Mouse (Mus musculus): Measurements from ENCODE around the gene Ammecr1.
A peak's percentile ranks its signal among the peaks of the same experiment; 100 is the strongest.

Ammecr1 gene

GRCm38 (mm10) chrX:142916719-142917118, 49.8 kb downstream of the Ammecr1 start:
- DNase-seq (ENCODE audit: low read depth, low spot score), result no peak

- no peak for DNase-seq (ENCODE audit: low read depth, low spot score)
Measured at GRCm38 (mm10) chrX:142914208-142914607, 52.3 kb downstream of the Ammecr1 start.

GRCm38 (mm10) chrX:142903854-142904253, 62.7 kb downstream of the Ammecr1 start:
- no peak for DNase-seq (ENCODE audit: low read depth, low spot score)

GRCm38 (mm10) chrX:142902599-142902998, 63.9 kb downstream of the Ammecr1 start:
- DNase-seq (ENCODE audit: low read depth, low spot score), result no peak

- peak; percentile 4 for DNase-seq (ENCODE audit: low read depth, low spot score)
Measured at GRCm38 (mm10) chrX:142901915-142902314, 64.6 kb downstream of the Ammecr1 start.

- no peak for DNase-seq (ENCODE audit: low read depth, low spot score)
Measured at GRCm38 (mm10) chrX:142898295-142898887, 68.1 kb downstream of the Ammecr1 start.

GRCm38 (mm10) chrX:142897477-142898000, 69.0 kb downstream of the Ammecr1 start:
- no peak for DNase-seq (ENCODE audit: low read depth, low spot score)

- no peak for DNase-seq (ENCODE audit: low read depth, low spot score)
Measured at GRCm38 (mm10) chrX:142895316-142895715, 71.2 kb downstream of the Ammecr1 start.

GRCm38 (mm10) chrX:142885962-142886361, 80.6 kb downstream of the Ammecr1 start:
- DNase-seq (ENCODE audit: low read depth, low spot score), result no peak

- DNase-seq (ENCODE audit: low read depth, low spot score), result peak; percentile 19
Measured at GRCm38 (mm10) chrX:142883593-142883992, 82.9 kb downstream of the Ammecr1 start.

- DNase-seq (ENCODE audit: low read depth, low spot score), result no peak
Measured at GRCm38 (mm10) chrX:142882255-142882654, 84.3 kb downstream of the Ammecr1 start.

GRCm38 (mm10) chrX:142869844-142870243, 96.7 kb downstream of the Ammecr1 start:
- DNase-seq (ENCODE audit: low read depth, low spot score), result no peak

- no peak for DNase-seq (ENCODE audit: low read depth, low spot score)
Measured at GRCm38 (mm10) chrX:142848032-142848431, 118.5 kb downstream of the Ammecr1 start.

- DNase-seq (ENCODE audit: low read depth, low spot score), result no peak
Measured at GRCm38 (mm10) chrX:142846266-142846665, 120.3 kb downstream of the Ammecr1 start.

GRCm38 (mm10) chrX:142841916-142842315, 124.6 kb downstream of the Ammecr1 start:
- DNase-seq (ENCODE audit: low read depth, low spot score), result no peak

- DNase-seq (ENCODE audit: low read depth, low spot score), result no peak
Measured at GRCm38 (mm10) chrX:142839411-142839810, 127.1 kb downstream of the Ammecr1 start.

- no peak for DNase-seq (ENCODE audit: low read depth, low spot score)
Measured at GRCm38 (mm10) chrX:142838841-142839240, 127.7 kb downstream of the Ammecr1 start.

- DNase-seq (ENCODE audit: low read depth, low spot score), result no peak
Measured at GRCm38 (mm10) chrX:142837316-142837715, 129.2 kb downstream of the Ammecr1 start.

GRCm38 (mm10) chrX:142836399-142836798, 130.1 kb downstream of the Ammecr1 start:
- DNase-seq (ENCODE audit: low read depth, low spot score), result no peak

GRCm38 (mm10) chrX:142834807-142835206, 131.7 kb downstream of the Ammecr1 start:
- DNase-seq (ENCODE audit: low read depth, low spot score), result no peak

- DNase-seq (ENCODE audit: low read depth, low spot score), result no peak
Measured at GRCm38 (mm10) chrX:142833164-142833796, 133.2 kb downstream of the Ammecr1 start.

GRCm38 (mm10) chrX:142832221-142832620, 134.3 kb downstream of the Ammecr1 start:
- no peak for DNase-seq (ENCODE audit: low read depth, low spot score)

- no peak for DNase-seq (ENCODE audit: low read depth, low spot score)
Measured at GRCm38 (mm10) chrX:142830572-142830971, 136.0 kb downstream of the Ammecr1 start.

Measured in CD4-positive, CD25-positive, alpha-beta regulatory T cell, adult 2 months (primary cell).